Mouse (Mus musculus) limb, embryonic 11.5 days (tissue): ENCODE measurements around the gene Kifc5b. TPM values are rescaled to one million over a fixed set of nuclear protein-coding genes. Genes with fewer than 3 reads are reported as not detected.

Source experiments
- ATAC-seq: fragments of 200-750 bp; cut with Nextera tagmentation; 2 replicates; pipeline ENCODE4 v1.8.0; 2017; ENCODE audit warnings: low read depth; ENCODE audit not compliant: insufficient number of reproducible peaks, low FRiP score, low TSS enrichment
- DNase-seq: peaks from one replicate; pipeline ENCODE4 v3.0.0-alpha.2; 2015; ENCODE audit warnings: low spot score
- H3K27ac ChIP-seq: fragments of 300-500 bp; sonication (generic); replicated peaks from 2 replicates; pipeline ENCODE4 v1.5.1; 2014; ENCODE audit warnings: low read depth, mild to moderate bottlenecking, low read length
- H3K27me3 ChIP-seq: fragments of 300-500 bp; sonication (generic); 2 replicates; pipeline ENCODE4 v1.6.1; 2014; ENCODE audit warnings: mild to moderate bottlenecking, low read length, mixed read lengths; ENCODE audit not compliant: control insufficient read depth, insufficient read depth
- H3K36me3 ChIP-seq: fragments of 300-500 bp; sonication (generic); 2 replicates; pipeline ENCODE4 v1.6.1; 2014; ENCODE audit warnings: mild to moderate bottlenecking, low read length, moderate library complexity, mixed read lengths; ENCODE audit not compliant: control insufficient read depth, insufficient read depth
- H3K4me1 ChIP-seq: fragments of 300-500 bp; sonication (generic); 2 replicates; pipeline ENCODE4 v1.6.1; 2014; ENCODE audit warnings: low read length, mixed read lengths; ENCODE audit not compliant: control insufficient read depth, insufficient read depth
- H3K4me2 ChIP-seq: fragments of 300-500 bp; sonication (generic); 2 replicates; pipeline ENCODE4 v1.6.1; 2014; ENCODE audit warnings: low read depth, mild to moderate bottlenecking, moderate library complexity; ENCODE audit not compliant: severe bottlenecking
- H3K4me3 ChIP-seq: fragments of 300-500 bp; sonication (generic); 2 replicates; pipeline ENCODE4 v1.5.1; 2014; ENCODE audit warnings: low read depth, low read length
- H3K9ac ChIP-seq: fragments of 300-500 bp; sonication (generic); 2 replicates; pipeline ENCODE4 v1.6.1; 2014; ENCODE audit warnings: mild to moderate bottlenecking, low read length
- H3K9me3 ChIP-seq: fragments of 300-500 bp; sonication (generic); 2 replicates; pipeline ENCODE4 v1.6.1; 2016; ENCODE audit warnings: low read length; ENCODE audit not compliant: control insufficient read depth
- WGBS: fragments of 180-500 bp; shearing (Covaris S2); extraction: QIAGEN DNeasy Blood & Tissue Kit; methylation state at CpG from one replicate; pipeline ENCODE4 v1.1.7; 2014; 5-methylcytosine and 5-hydroxymethylcytosine counted together
- polyA plus RNA-seq: library from polyadenylated mRNA; unstranded; fragments of >200 nt; fragmentation: Nextera tagmentation; extraction: Ambion mirVana; gene quantifications from 2 replicates; pipeline ENCODE4 v1.2.1, GENCODE M21; 2014

Kifc5b gene
- polyA plus RNA-seq, 1 experiment from 2014 or later = 7.3 TPM

DNA sequence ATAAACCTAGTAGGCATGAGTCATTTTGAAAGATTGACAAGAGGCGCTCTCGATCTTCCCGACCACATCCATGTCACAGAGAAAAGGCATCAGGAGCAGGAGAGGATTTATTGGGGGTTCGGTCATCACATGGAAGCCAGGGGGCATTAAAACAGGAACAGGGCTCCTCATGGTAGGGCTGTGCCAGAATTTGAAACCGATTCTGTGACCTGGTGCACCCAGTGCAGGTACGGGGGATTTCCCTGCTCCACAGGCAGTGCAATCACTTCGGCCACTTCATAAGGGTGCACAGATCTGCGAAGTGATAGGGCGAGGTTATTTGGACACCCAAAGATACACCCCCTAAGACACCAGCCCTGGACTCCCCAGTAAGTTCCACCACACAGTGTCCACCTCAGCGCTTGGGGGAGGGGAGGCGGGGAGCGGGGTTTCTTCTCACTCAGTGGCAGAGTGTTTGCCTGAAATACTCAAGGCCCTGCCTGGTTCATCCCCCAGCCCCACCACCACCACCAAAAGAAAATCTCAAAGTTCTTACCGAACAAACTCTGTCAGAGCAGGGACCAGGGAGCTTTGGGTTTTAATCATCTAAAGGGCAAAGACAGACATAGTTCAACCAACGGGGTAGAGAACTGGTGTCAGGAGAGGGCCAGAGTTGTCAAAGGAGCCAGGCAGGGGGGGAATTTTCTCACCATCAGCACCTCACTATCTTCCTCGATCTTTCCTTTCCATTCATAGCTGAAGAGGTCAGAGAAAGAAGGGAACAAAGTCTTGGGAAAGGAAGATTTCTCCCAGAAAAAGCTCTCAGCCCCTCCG lies 21.2 kb downstream of the Kifc5b start:
- Histone ChIP-seq H3K36me3 (no peaks in the 10 kb centered on the region), H3K4me2 (peak overlapping the region; percentile 99), H3K27ac (peak overlapping the region; percentile 57), H3K4me1 (peaks cover 24% of the 10 kb centered on the region), H3K4me3 (peak overlapping the region; percentile 70), H3K27me3 (no peaks in the 10 kb centered on the region), H3K9me3 (no peaks in the 10 kb centered on the region), H3K9ac (peak overlapping the region; percentile 77)
- no peak for ATAC-seq
- WGBS = 60% methylated on average over 16 of the region's 16 CpGs
- DNase-seq = peak; percentile 18

DNA sequence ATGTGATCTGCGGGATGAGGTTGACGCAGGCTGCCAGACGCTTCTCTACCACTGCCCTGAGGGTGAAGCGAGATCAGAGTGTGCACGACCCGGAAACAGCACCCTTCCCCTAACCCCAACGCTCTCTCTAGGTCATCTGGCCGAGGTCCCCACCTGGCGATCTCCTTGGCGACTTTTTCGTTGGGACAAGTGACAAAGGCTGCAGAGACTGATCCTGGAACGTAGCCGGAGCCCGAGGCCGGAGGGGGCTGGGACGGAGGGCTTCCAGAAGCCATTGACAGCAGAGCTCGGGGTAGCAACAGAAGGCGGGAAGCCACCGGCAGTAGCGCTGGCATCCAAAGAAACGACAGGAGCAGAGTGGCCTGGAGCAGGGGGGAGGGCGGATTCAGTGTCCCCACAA lies 21.8 kb downstream of the Kifc5b start:
- H3K4me2 ChIP-seq = peak overlapping the region; percentile 99
- no peaks in the 10 kb centered on the region for H3K9me3 ChIP-seq
- DNase-seq (peak; percentile 37), ATAC-seq (no peak)
- peak overlapping the region; percentile 70 for H3K4me3 ChIP-seq
- no peaks in the 10 kb centered on the region for H3K27me3 ChIP-seq
- peak overlapping the region; percentile 77 for H3K9ac ChIP-seq
- WGBS = under 1% methylated on average over 22 of the region's 22 CpGs
- no peaks in the 10 kb centered on the region for H3K36me3 ChIP-seq
- peak overlapping the region; percentile 57 for H3K27ac ChIP-seq
- peaks cover 20% of the 10 kb centered on the region for H3K4me1 ChIP-seq

DNA sequence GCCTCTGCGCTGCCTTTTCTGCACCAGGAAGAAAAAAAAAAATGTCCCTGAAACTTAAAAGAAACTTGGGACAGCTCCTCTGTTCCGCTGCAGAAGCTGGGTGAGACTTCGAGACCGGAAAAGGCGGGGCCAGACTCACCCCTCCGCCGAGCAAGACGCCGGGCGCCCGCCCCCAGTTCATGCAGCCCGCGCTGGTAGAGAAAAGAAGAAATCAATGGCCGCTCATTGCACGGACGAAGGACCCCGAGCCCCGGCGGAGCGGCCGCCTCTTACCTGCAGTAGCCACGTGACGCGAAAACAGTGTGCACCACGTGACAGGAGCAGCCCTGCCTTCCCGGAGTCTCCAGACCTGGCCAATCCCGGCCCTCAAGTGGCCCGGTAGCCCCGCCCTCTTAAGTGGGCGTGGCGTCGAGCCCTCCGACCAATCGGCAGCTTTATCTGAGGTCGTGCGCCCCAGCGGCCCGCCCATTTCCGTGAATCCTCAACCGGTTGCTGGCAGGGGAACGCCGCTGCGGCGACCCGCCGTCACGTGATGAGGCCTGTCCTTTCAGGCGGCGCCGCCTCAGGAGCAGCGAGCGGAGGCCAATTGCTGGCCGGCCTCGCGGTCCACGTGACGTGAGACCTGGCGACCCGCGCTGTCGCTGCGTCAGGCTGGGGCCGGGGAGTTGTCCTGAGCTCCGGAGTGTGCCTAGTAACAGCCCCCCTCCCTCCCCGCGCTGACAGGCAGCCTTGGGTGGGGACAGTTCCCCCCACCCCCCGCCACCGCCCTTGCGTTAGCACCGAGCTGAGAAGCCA lies 22.5 kb downstream of the Kifc5b start, which contains the start of gene Cuta:
Cuta (minus strand) TSS at position 392 of the 795 bp plus-strand sequence.
- Histone ChIP-seq H3K27ac (peak within 1 kb of the TSS; percentile 84), H3K4me1 (peaks cover 19% of the 10 kb centered on the region), H3K36me3 (no peaks in the 10 kb centered on the region), H3K4me2 (peak within 1 kb of the TSS; percentile 99), H3K4me3 (peak within 1 kb of the TSS; percentile 70), H3K9me3 (no peaks in the 10 kb centered on the region), H3K9ac (peak within 1 kb of the TSS; percentile 77), H3K27me3 (no peaks in the 10 kb centered on the region)
- DNase-seq = peak; percentile 99
- ATAC-seq = peak; percentile 96
- under 1% methylated on average over 69 of the region's 70 CpGs for WGBS

DNA sequence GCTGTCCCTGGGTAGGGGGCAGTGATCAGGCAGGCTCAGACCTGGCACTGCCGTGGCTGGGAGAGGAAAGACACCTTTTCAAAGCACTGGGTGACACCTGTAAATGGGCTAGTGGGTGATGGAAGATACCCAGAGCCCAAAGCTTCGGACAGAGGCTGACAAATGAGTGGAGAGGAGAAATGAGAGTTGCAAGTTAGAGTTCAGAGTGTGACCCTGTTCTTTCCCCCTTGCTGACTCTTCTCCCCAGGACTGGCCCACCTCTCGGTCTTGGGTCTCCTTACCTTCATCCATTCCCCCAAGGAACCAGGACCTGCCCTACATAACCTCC lies 23.0 kb downstream of the Kifc5b start:
- Histone ChIP-seq H3K4me2 (peak overlapping the region; percentile 99), H3K4me3 (peak overlapping the region; percentile 70), H3K36me3 (no peaks in the 10 kb centered on the region), H3K27ac (peak overlapping the region; percentile 84), H3K27me3 (no peaks in the 10 kb centered on the region), H3K4me1 (peaks cover 19% of the 10 kb centered on the region), H3K9me3 (no peaks in the 10 kb centered on the region), H3K9ac (peak overlapping the region; percentile 72)
- ATAC-seq (no peak), DNase-seq (no peak)
- WGBS = 0% methylated on average over 3 of the region's 3 CpGs

DNA sequence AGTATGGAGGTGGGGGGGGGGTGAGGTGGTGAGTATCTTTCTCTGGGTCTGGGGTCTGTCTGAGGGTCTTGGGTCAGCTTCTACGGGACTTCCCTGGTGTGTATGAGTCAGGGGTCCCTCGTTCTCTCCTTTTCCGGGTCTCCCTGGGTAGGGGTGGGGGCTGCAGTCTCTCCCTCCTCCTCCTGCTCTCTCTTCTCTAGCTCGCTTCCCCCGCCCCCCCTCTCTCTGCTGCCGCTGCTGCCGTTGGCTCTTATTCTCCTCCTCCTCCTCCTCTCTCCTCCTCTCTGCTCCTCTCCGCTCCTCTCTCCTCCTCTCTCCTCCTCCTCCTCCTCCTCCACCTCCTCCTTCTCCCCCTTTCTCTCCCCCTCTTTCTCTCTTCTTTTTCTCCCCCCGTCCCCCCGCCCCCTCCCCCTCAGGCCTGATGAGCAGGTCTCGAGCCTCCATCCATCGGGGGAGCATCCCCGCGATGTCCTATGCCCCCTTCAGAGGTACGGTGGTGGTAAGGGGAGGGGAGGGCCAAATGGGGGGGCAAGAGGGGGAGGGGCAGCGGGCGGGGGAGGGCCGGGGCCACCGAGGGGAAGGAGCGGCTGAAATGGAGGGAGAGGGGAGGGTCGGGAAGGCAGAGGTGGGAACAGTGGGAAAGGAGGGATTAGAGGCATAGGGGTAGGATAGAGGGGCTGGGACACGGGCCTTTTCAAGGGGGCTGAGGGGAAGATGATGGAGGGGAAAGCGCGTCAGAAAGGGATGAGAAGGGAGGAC lies 24.3 kb downstream of the Kifc5b start, which contains the start of gene Syngap1:
Syngap1 (plus strand) TSS at position 223 of the 759 bp plus-strand sequence.
- Histone ChIP-seq H3K27me3 (no peaks in the 10 kb centered on the region), H3K9me3 (no peaks in the 10 kb centered on the region), H3K9ac (peak within 1 kb of the TSS; percentile 72), H3K27ac (peak within 1 kb of the TSS; percentile 84), H3K36me3 (no peaks in the 10 kb centered on the region), H3K4me3 (peak within 1 kb of the TSS; percentile 70), H3K4me2 (peak within 1 kb of the TSS; percentile 99), H3K4me1 (peaks cover 26% of the 10 kb centered on the region)
- ATAC-seq (no peak), DNase-seq (peak; percentile 37)
- 2% methylated on average over 24 of the region's 24 CpGs for WGBS

DNA sequence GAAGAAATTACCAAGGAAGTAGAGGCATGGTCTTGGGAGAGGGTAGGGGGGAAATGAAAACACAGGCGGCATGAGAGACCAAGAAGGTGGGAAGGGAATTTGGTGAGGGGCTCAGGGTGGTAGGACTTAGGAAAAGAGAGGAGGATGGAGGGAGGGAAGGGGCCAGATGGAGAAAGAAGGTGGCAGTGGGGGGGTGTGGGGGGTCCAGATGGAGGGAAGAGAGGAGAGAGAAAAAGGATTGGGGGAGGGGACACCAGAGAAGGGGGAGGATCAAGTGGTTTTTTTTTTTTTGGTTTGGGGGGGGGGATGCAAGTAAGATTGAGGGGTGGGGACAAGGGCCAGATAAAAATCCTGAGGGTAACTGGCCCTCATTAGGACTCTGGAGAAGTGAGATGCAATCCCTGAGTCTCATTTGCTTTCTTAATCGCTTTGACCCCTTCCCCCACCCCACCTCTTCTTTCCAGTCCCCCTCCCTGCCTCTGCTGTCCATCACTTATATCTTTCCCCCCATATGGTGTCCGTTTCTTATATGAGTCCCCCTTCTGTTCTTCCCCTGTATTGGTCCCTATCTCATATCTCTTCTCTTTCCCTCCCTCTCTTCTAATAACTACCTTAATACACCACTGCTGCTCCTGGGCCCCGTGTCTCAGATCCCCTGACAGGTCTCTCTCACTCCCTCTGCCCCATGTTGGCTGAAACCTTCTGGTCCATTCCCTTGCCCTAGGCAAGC lies 25.1 kb downstream of the Kifc5b start:
- WGBS = 12% methylated on average over 4 of the region's 4 CpGs
- Histone ChIP-seq H3K4me2 (peak overlapping the region; percentile 64), H3K27ac (no peak overlapping the region; the same call in 1 of the 2 replicates), H3K9me3 (no peaks in the 10 kb centered on the region), H3K4me3 (peak overlapping the region; percentile 47), H3K9ac (peak overlapping the region; percentile 43), H3K27me3 (no peaks in the 10 kb centered on the region), H3K4me1 (peaks cover 28% of the 10 kb centered on the region), H3K36me3 (no peaks in the 10 kb centered on the region)
- ATAC-seq (no peak), DNase-seq (no peak)

DNA sequence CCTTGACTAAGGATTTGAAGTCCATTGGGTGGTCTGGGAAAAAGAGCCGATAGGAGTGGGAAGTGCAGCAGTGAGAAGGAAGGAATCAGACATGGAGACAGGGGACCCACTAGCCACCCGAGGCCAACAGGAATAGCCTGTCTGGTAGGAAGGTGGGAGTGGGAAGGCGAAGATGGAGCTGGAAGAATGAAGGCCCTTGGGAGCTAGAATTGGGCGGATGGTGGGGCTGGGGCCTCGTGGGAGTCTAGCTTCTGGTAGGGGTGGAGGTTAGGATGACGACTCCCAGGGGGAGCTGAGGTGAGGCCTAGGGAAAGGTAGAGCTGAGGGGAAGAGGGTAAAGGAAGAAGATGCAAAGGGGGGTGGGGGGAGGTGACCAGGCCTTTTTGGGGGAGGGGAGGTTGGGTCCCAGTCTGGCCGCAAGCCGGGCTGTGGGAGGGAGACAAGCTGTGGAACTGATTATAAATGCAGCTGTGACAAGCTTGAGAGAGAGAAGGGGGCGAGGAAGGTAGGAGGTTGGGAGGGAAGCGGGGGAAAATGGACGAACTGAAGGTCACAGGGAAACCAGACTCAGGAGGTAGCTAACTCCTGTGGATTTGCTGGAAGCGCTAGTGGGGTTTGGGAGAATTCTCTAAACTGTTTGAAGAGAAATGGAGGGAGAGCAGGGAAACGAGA lies 29.1 kb downstream of the Kifc5b start:
- Histone ChIP-seq H3K27me3 (no peaks in the 10 kb centered on the region), H3K9ac (peak overlapping the region; percentile 57)

More for the DNA sequence above, 29.1 kb downstream of the Kifc5b start:
- peak overlapping the region; percentile 43 for H3K4me3 ChIP-seq
- peaks cover 36% of the 10 kb centered on the region for H3K4me1 ChIP-seq
- peak; percentile 34 for DNase-seq
- no peak for ATAC-seq
- 26% methylated on average over 13 of the region's 13 CpGs for WGBS
- H3K36me3 ChIP-seq = no peaks in the 10 kb centered on the region
- H3K4me2 ChIP-seq = peak overlapping the region; percentile 80
- H3K9me3 ChIP-seq = no peaks in the 10 kb centered on the region
- H3K27ac ChIP-seq = peak overlapping the region; percentile 22; the same call in 1 of the 2 replicates
